Mouse (Mus musculus): Measurements from ENCODE around the gene Grhl1. TPM values are rescaled to one million over a fixed set of nuclear protein-coding genes. Genes with fewer than 3 reads are reported as not detected.
A peak's percentile ranks its signal among the peaks of the same experiment; 100 is the strongest.

Gene Grhl1
- polyA plus RNA-seq, 1 experiment from 2014 or later = 0.23 TPM

- DNase-seq = no peak
- 87% methylated on average over 16 of the region's 16 CpGs for WGBS (ENCODE audit: insufficient replicate concordance)
- no peak overlapping the region for H3K27ac ChIP-seq (ENCODE audit: low read depth)
- no peak overlapping the region for H3K4me3 ChIP-seq (ENCODE audit: low read depth, low read length)
- ATAC-seq = no peak
- no peaks in the 10 kb centered on the region for H3K27me3 ChIP-seq (ENCODE audit: insufficient read depth, low read length)
- H3K9ac ChIP-seq (replicated peaks) = no peak overlapping the region; the same call in 1 of the 2 replicates
- H3K4me2 ChIP-seq (ENCODE audit: low read depth, low read length) = no peak overlapping the region
- TF ChIP-seq EP300 (IDR thresholded peaks at IDR 0.05; ENCODE audit: low read depth) = no peak
- TF ChIP-seq CTCF (IDR thresholded peaks at IDR 0.05; ENCODE audit: low read depth) = no peak
- peaks cover 60% of the 10 kb centered on the region for H3K4me1 ChIP-seq (ENCODE audit: insufficient read depth)
- H3K9me3 ChIP-seq (ENCODE audit: low read length) = no peaks in the 10 kb centered on the region
- peaks cover 56% of the 10 kb centered on the region for H3K36me3 ChIP-seq (replicated peaks; ENCODE audit: insufficient read depth, low read length)
Measured at GRCm38 (mm10) chr12:24654065-24654862, 82.2 kb downstream of the Grhl1 start.

DNA sequence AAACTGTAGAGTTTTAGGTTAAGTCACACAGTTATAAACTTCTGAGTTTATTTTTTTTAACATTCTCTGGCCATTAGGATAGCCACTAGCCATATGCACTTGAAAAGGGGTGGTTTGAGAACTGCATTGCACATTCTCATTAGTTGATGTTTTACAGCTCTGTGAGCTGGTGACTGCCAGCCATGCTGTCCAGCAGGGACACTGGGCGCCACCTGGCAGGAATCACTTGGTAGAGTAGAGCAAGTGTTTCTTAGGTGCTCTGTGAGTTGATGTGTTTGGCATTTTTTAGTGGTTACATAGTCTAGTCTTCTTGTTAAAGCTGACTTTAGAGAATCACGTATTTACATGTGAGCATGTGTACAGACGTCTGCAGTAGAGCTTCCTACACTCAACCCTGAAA, 84.4 kb downstream of the Grhl1 start:
- Histone ChIP-seq H3K9ac (replicated peaks) (0 out of 2 replicates have a peak overlapping the region, but pooled peaks have one; percentile 11), H3K4me1 (ENCODE audit: insufficient read depth) (peaks cover 55% of the 10 kb centered on the region), H3K4me2 (ENCODE audit: low read depth, low read length) (peak overlapping the region; percentile 2), H3K36me3 (replicated peaks; ENCODE audit: insufficient read depth, low read length) (peaks cover 71% of the 10 kb centered on the region), H3K4me3 (ENCODE audit: low read depth, low read length) (no peak overlapping the region), H3K27me3 (ENCODE audit: insufficient read depth, low read length) (no peaks in the 10 kb centered on the region), H3K27ac (ENCODE audit: low read depth) (no peak overlapping the region), H3K9me3 (ENCODE audit: low read length) (no peaks in the 10 kb centered on the region)
- WGBS (ENCODE audit: insufficient replicate concordance) = 80% methylated on average over 3 of the region's 3 CpGs
- DNase-seq (no peak), ATAC-seq (no peak)
- TF ChIP-seq CTCF (IDR thresholded peaks at IDR 0.05; ENCODE audit: low read depth) (no peak), EP300 (IDR thresholded peaks at IDR 0.05; ENCODE audit: low read depth) (no peak)

DNA sequence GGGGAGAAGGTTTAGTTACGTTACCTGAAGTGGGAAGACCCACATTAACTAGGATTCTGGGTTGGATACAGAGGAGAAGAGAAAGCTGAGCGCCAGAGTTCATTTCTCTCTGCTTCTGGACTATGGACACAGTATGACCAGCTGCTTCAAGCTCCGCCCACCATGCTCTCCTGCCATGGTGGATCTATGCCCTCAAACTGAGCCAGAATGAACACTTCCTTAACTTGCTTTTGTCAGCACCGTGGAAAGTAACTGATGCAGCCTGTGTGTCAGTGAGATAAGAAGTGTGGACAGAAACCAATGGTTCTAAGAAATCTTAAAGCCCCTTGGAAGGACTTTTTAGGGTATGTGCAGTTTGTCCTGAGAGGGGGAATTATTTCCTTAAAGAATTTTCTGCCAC, 86.9 kb downstream of the Grhl1 start:
- peaks cover 71% of the 10 kb centered on the region for H3K36me3 ChIP-seq (replicated peaks; ENCODE audit: insufficient read depth, low read length)
- no peaks in the 10 kb centered on the region for H3K27me3 ChIP-seq (ENCODE audit: insufficient read depth, low read length)
- ATAC-seq = peak; percentile 21
- peaks cover 46% of the 10 kb centered on the region for H3K4me1 ChIP-seq (ENCODE audit: insufficient read depth)
- H3K9ac ChIP-seq (replicated peaks) = no peak overlapping the region
- no peak overlapping the region for H3K4me3 ChIP-seq (ENCODE audit: low read depth, low read length)
- TF ChIP-seq CTCF (IDR thresholded peaks at IDR 0.05; ENCODE audit: low read depth) = no peak
- no peak for TF ChIP-seq EP300 (IDR thresholded peaks at IDR 0.05; ENCODE audit: low read depth)
- no peak overlapping the region for H3K27ac ChIP-seq (ENCODE audit: low read depth)
- no peak for DNase-seq
- H3K4me2 ChIP-seq (ENCODE audit: low read depth, low read length) = no peak overlapping the region
- WGBS (ENCODE audit: insufficient replicate concordance) = 68% methylated on average over 4 of the region's 4 CpGs
- no peaks in the 10 kb centered on the region for H3K9me3 ChIP-seq (ENCODE audit: low read length)

GRCm38 (mm10) chr12:24659923-24660322, 87.8 kb downstream of the Grhl1 start:
- no peak overlapping the region for H3K4me2 ChIP-seq (ENCODE audit: low read depth, low read length)
- WGBS (ENCODE audit: insufficient replicate concordance) = 88% methylated on average over 9 of the region's 9 CpGs
- peaks cover 62% of the 10 kb centered on the region for H3K36me3 ChIP-seq (replicated peaks; ENCODE audit: insufficient read depth, low read length)
- H3K27me3 ChIP-seq (ENCODE audit: insufficient read depth, low read length) = no peaks in the 10 kb centered on the region
- no peak overlapping the region for H3K9ac ChIP-seq (replicated peaks)
- H3K9me3 ChIP-seq (ENCODE audit: low read length) = no peaks in the 10 kb centered on the region
- H3K4me3 ChIP-seq (ENCODE audit: low read depth, low read length) = no peak overlapping the region
- peaks cover 46% of the 10 kb centered on the region for H3K4me1 ChIP-seq (ENCODE audit: insufficient read depth)
- H3K27ac ChIP-seq (ENCODE audit: low read depth) = no peak overlapping the region
- no peak for DNase-seq
- TF ChIP-seq CTCF (IDR thresholded peaks at IDR 0.05; ENCODE audit: low read depth) = no peak
- TF ChIP-seq EP300 (IDR thresholded peaks at IDR 0.05; ENCODE audit: low read depth) = no peak
- no peak for ATAC-seq

DNA sequence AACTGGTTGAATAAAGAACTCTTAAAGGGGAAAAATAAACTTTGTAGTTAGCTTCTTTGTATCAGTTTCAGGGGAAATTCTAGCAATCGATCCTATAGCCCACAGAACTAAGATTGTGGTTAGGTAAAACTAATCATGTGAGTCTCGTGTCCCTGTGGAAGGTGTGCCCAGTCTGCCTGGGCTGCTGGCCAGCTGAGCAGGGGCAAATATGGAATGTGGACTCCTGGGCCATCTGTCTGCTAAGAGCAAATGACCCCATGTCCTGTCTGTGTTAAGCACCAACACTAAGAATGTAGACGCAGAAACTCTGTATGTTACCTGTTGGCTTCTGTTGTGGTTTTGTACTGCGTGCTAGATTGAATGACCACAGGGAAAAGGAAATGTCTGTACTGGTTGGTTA, 89.0 kb downstream of the Grhl1 start:
- 0 out of 2 replicates have a peak overlapping the region, but pooled peaks have one; percentile 18 for H3K4me2 ChIP-seq (ENCODE audit: low read depth, low read length)
- peak; percentile 88 for ATAC-seq
- peaks cover 50% of the 10 kb centered on the region for H3K36me3 ChIP-seq (replicated peaks; ENCODE audit: insufficient read depth, low read length)
- 45% methylated on average over 4 of the region's 4 CpGs for WGBS (ENCODE audit: insufficient replicate concordance)
- no peak overlapping the region for H3K4me3 ChIP-seq (ENCODE audit: low read depth, low read length)
- no peak overlapping the region for H3K9ac ChIP-seq (replicated peaks)
- peak overlapping the region; percentile 62; the same call in 1 of the 2 replicates for H3K27ac ChIP-seq (ENCODE audit: low read depth)
- TF ChIP-seq EP300 (IDR thresholded peaks at IDR 0.05; ENCODE audit: low read depth) (0 out of 2 replicates have a peak, but pooled peaks have one; percentile 37), CTCF (IDR thresholded peaks at IDR 0.05; ENCODE audit: low read depth) (no peak)
- peak; percentile 67 for DNase-seq
- H3K4me1 ChIP-seq (ENCODE audit: insufficient read depth) = peaks cover 37% of the 10 kb centered on the region
- H3K9me3 ChIP-seq (ENCODE audit: low read length) = no peaks in the 10 kb centered on the region
- H3K27me3 ChIP-seq (ENCODE audit: insufficient read depth, low read length) = no peaks in the 10 kb centered on the region

- H3K4me1 ChIP-seq (ENCODE audit: insufficient read depth) = peaks cover 32% of the 10 kb centered on the region
- no peak for TF ChIP-seq CTCF (IDR thresholded peaks at IDR 0.05; ENCODE audit: low read depth)
- no peak for TF ChIP-seq EP300 (IDR thresholded peaks at IDR 0.05; ENCODE audit: low read depth)
- no peak for DNase-seq
- peaks cover 41% of the 10 kb centered on the region for H3K36me3 ChIP-seq (replicated peaks; ENCODE audit: insufficient read depth, low read length)
- no peak for ATAC-seq
- no peak overlapping the region; the same call in 1 of the 2 replicates for H3K9ac ChIP-seq (replicated peaks)
- H3K4me3 ChIP-seq (ENCODE audit: low read depth, low read length) = no peak overlapping the region
- no peaks in the 10 kb centered on the region for H3K27me3 ChIP-seq (ENCODE audit: insufficient read depth, low read length)
- H3K4me2 ChIP-seq (ENCODE audit: low read depth, low read length) = no peak overlapping the region
- 86% methylated on average over 5 of the region's 5 CpGs for WGBS (ENCODE audit: insufficient replicate concordance)
- 0 out of 2 replicates have a peak overlapping the region, but pooled peaks have one; percentile 62 for H3K27ac ChIP-seq (ENCODE audit: low read depth)
- H3K9me3 ChIP-seq (ENCODE audit: low read length) = no peaks in the 10 kb centered on the region
Measured at GRCm38 (mm10) chr12:24662131-24662530, 90.0 kb downstream of the Grhl1 start.

Other genes with a start within 250 kb of the Grhl1 start
- 6.9 and 7.3 TPM in 2 replicates for gene Taf1b, start 73.9 kb upstream of the Grhl1 start, polyA plus RNA-seq (2015; fragmentation: Nextera tagmentation; extraction: Ambion mirVana)
- 4.0 and 5.3 TPM in 2 replicates for gene Klf11, start 79.0 kb downstream of the Grhl1 start, polyA plus RNA-seq (2015; fragmentation: Nextera tagmentation; extraction: Ambion mirVana)
- gene Cys1, start 109.5 kb downstream of the Grhl1 start, polyA plus RNA-seq (2015; fragmentation: Nextera tagmentation; extraction: Ambion mirVana) = 0.31 and 0.50 TPM in 2 replicates
- gene Rrm2, start 136.0 kb downstream of the Grhl1 start, polyA plus RNA-seq (2015; fragmentation: Nextera tagmentation; extraction: Ambion mirVana) = 235 and 276 TPM in 2 replicates